Mouse (Mus musculus) urinary bladder, postnatal 10 days (tissue): ENCODE data around the gene Atp13a3.

Experiments
- DNase-seq: peaks from one replicate; pipeline ENCODE4 v3.0.0; 2022; ENCODE audit warnings: low spot score

Gene Atp13a3

DNA sequence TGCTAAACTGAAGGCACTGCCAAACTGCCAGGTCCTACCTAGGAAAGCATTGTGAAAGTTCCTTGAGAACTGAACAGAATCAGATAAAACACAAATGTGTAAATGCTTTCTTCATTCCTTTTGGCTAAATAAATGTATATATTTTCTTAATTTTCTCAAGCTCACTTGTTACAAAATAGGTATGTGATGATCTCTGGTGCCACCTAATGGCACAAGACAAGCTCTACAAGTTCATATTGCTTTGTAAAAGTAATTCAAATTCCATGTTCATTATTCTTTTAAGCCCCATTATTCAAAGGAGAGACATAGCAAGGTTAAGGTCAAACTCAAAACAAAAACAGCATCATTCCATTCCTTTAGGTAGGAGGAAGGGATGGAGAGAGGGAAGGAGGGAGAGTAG lies 91.5 kb downstream of the Atp13a3 start:
- DNase-seq, result no peak

DNA sequence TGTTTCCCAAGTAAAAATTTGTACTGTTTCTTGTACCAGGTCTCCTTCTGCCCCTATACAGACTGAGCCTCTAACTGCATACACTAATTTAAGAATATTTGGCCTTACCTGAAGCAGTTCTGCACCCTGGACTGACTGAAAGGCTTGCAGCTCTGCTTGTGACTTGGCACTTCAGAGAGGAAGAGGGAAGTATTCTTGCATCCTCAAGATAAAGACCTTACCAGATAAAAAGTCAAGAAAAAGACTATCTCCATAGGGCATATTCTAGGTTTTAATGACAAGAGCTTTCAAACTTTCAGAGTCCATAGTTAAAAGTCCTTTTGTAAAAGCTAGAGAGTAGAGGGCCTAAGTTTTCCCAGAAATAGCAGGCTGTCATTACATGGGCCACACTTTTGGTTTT lies 95.1 kb downstream of the Atp13a3 start, which contains the start of gene Gp5:
Gene Gp5 (minus strand): TSS at position 133 of the 400 bp plus-strand sequence.
- no peak for DNase-seq

DNA sequence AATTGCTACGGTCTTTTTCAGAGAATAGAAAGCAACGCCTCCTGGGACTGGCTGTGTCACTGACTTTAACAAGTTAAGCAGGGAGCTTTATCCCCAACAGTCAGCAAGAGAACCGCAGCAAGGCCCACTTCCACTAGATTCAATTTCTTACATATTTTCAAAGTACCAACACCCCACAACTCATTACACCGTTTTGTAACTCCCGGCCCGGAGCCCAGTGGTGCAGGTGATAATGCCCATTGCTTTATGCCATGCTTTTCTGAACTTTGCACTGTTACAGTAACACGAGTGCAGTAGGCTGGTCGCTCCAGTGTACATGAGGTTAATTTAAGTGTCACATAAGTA lies 95.6 kb downstream of the Atp13a3 start:
- no peak for DNase-seq

DNA sequence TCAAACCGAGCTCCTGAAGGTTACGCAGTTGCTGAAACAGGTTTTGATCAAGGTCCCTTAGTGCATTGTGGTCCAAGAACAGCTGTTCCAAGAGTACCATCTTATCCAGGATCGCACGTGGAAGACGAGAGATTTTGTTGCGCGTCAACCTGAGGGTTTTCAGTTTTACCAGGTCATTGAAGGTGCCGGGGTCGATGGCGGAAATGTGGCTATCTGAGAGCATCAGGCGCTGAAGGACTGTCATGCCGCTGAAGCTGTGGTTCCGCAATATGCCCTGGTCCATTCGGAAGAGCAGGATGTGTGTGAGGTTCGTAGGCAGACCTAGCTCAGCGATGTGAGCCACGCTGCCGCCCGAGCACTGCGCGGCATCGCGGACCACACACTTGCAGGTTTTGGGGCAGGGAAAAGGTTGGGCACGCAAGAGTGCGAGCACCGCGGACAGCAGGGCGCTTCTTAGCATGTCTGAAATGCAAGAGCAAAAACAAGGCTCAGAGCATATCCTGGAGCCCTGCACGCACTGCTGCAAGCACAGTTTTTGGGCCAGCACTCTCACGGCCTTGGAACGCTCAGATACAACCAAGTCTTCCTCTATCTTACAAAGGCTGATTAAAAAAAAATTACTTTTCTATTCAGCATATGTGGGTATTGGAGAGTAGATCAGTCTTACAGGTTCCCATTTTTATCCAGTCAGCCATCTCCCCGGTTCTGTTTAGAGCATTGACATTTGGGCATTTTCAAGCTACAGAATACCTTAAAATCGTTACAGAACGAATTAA lies 96.2 kb downstream of the Atp13a3 start:
- no peak for DNase-seq

DNA sequence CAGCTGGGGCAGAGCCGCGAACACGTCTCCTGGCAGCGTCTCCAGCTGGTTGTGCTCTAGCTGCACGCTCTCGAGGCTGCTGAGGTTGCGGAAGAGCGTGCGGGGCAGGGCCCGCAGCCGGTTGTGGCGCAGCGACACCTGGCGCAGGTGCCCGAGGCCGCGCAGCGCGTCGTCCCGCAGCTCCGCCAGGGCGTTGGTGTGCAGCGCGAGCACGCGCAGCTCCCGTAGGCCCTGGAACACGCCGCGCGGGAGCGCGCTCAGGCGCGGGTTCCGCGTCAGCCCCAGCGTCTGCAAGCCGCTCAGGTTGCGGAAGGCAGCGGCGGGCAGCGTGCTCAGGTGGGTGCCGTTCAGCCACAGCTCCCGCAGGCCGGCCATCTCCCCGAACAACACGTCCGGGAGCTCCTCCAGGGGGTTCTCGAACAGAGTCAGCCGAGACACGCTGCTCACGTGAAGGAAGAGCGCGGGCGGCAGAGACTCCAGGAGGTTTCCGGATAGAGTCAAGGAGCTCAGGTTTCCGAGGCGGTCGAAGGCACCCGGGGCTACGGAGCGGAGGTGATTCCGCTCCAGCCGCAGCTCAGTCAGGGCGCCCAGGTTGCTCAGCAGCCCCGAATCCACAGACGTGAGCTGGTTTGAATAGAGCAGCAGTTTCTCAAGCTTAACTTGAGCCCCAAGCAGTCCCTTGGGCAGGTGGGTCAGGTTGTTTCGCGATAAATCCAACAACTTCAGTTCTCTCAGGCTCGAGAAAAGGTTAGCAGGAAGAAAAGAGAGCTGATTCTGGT lies 97.0 kb downstream of the Atp13a3 start:
- DNase-seq, result no peak

DNA sequence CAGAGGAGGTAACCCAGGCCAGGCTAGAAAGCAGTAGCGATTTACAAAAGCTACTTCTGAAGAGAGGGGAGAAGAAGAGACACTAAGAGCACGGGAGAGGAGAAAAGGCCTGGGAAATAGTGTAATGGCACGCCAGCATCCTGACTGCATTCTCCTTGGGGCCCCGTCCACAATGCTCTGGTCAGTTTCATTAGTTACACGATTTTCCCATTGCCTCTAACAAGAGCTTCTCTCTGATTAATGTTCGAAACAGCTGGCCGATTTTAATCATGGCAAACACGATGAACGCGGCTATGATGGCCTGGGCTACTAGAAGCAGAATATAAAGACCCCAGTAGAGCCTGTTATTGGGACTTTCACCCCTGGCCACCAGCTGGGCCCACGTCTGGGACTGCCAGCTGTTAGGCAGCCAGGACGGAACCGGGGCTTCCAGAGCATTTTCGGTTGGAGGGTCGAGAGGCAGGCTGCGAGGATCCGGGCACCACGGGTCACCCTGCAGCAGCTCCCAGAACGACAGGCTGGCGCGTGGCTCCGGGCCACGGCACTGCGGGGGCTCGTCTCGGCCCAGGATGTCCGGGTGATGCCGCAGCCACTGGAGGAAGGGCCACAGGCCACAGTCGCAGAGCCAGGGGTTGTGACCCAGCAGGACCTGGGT lies 97.7 kb downstream of the Atp13a3 start:
- no peak for DNase-seq

DNA sequence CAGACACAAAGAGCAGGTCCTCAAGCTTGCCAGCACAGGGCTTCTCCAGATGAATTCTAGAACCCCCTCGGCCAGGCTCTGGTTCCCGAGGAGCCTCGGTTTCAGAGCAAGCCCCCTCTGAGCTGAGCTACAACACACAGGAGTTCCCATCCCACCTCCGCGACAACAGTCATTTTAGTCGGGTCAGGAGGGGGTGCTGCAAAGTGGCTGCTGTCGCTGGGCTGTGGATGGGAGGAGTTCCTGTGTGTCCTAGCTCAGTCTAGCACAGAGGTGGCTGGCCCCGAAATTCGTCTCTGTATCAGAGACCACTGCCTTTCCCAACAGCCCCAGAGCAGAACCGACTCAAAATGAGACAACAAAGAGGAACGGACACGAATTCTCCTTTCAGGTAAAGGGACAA lies 98.5 kb downstream of the Atp13a3 start:
- no peak for DNase-seq

DNA sequence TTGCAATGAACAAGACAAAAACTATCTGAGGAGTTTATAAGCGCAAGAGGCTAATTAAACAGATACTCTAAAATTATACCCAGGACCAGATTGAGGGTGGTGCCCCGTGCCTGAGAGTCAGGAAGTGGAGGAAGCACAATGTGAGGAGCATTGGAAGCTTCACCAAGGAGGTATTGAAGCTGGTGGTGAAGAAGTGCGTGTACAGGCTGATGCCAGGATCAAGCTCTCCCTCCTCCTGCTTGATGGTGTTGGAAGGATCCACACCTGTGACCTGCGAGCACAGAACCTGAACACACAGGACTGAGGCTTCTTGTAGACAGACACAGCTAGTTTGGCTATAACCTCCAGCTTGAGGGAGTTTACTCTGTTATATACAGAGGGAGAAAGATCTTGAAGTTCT lies 99.7 kb downstream of the Atp13a3 start:
- DNase-seq, result no peak

DNA sequence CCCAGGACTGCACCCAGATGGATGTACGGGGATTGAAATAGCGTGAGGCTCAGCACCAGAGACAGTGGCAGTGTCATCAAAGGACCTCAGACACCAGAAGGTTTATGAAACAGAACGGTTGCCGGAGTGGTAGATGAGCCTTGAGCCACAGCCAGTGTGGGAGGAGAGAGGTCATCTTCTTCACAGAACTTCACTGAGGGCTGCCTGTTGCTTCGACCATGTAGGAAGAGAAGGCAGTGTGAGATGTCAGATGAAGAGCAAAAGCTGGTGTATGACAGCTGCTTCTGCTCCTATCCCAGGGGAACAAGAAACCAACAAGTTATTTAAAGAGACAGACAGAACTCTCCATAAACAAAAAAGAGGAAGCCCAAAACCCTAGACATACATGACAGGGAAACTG lies 101.5 kb downstream of the Atp13a3 start:
- DNase-seq, result no peak

DNA sequence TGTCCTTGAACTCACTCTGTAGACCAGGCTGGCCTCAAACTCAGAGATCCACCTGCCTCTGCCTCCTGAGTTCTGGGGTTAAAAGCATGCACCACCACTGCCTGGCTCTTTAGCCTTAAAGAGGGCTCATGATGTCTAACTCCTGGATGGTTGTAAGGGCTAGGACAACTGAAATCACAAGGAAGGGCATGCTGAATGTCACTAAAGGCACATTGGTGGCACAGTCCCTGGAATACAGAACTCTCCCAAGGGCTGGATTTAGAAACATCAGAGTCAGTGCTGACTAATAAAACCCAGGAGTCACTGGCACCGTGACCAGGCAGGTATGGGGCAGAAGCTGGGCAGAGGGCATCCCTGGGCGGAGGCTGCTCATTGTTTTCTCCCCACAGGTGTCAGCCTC lies 102.4 kb downstream of the Atp13a3 start:
- DNase-seq, result no peak

DNA sequence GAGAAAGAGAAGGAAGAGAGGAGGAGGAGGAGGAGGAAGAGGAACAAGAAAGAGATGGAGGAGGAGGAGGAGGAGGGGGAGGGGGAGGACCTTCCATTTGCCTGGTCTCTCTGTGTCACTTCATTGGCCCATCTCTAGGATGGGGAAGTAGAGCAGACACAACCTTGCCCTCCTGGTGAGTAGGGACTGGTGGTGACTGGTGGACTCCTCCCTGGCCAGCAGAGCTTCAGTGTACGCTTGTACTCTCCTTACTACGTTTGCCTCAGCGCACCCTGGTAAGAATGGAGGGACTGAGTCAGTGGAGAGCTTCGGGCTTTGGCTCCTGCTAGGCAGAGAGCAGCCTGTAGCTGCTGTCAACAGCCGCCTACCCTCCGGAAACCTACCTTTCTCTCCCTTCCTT lies 103.1 kb downstream of the Atp13a3 start:
- DNase-seq, result no peak

DNA sequence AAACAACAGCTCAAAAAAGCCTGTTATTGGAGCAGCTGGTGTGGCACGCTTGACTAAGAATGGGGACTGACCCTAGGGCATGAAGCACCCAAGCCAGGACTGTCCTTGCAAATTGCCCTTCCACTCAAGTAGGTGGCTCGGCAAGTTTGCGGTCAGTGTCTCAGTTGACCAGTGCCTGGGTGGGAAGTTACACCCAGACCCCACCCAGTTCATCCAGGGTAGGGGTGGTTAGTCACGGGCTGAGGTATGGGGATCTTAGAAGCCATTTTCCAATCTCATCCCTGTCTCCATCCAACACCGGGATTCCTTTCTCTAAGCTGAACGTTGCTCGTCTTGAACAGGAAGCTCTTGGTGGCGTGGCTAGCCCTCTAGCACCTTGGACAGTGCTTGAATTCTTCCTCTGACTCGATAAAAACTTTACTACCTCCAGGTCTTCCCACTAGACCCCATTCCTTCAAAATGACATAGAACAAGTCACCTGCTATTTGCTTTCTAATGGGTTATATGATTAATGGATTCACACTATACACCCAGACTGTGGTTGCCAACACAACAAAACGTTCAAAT lies 106.0 kb downstream of the Atp13a3 start:
- no peak for DNase-seq

DNA sequence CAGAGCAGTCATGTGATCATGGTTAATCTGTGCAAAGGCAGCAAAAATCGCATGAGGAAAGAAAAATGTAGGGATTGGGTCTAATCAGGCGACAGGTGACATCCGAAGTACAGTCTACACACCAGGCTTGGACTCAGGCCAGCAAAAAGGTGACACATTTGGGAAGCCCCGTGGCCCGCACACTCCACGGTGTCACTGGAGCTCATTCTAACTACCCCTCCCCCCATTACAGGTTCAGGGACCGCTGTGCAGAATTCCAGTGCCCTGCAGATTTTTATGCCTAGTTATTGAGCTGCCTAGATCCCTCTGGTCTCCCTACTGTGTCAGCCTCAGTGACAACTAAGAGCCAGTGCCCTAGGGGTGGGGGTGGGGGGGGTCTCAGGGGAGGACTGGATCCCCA lies 108.3 kb downstream of the Atp13a3 start:
- no peak for DNase-seq

DNA sequence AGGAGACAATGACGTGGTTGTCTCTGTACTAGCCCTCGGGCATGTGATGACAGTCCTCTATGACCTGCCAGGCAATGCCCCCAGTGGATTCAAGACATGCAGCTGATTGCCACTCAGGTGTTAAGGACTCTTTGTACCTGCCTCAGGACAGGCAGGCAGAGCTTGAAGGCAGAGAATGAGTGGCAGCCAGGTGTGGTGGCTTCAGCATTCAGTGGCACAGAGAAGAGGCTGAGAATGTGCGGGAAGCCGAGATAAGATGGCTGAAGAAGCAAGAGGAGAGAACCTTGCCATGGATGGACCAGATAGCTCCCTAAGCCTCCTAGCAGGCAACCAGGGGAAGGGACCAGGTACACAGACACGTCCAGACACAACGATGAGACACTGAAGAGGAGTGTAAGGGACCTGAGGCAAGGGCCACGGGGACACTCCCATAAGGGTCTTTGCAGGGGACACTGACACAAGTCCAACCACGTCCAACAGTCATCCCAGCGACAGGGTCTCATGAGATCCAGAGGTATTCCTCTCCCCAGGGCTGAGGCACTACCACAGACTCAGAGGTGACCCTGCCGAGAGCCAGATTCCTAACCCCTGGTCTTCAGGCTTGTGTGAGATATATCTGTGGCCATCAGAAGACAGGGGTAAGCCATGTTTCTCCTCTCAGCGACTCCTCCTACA lies 109.0 kb downstream of the Atp13a3 start:
- no peak for DNase-seq

DNA sequence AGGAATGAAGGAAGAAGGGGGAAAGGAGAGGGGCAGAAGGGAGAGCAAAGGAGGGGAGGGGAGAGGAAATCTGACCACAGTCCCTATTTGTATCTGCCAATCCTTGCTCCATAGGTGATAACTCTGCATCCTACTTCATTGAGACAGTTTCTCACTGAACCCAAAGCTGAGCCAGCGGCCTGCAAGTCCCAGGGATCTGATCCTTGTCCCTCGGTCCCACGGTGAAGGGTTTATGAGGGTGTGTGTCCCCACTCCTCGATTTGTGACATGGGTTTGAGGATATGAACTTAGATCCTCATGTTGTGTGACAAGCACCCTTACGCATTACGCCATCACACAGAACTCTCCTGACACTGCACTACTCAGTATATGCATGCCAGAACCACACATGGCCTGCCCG lies 110.7 kb downstream of the Atp13a3 start:
- DNase-seq, result no peak

DNA sequence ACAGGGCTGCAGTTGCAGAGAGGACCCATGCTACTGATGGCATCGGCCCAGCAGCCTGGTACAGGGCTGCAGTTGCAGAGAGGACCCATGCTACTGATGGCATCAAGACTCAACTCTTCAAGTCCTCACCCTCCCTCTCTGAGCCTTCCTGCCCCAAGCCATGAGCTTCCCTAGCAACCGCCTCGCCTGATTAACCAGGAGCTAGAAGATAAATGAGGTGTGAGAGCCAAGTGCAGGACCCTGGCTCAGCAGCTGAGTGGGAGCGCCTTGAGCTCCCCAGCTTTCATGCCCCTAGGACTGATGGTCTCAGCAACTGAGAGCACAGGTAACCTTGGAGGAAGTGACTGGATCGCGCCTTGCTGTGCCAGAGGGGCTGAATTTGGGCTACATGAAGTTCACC lies 115.3 kb downstream of the Atp13a3 start:
- DNase-seq, result no peak

DNA sequence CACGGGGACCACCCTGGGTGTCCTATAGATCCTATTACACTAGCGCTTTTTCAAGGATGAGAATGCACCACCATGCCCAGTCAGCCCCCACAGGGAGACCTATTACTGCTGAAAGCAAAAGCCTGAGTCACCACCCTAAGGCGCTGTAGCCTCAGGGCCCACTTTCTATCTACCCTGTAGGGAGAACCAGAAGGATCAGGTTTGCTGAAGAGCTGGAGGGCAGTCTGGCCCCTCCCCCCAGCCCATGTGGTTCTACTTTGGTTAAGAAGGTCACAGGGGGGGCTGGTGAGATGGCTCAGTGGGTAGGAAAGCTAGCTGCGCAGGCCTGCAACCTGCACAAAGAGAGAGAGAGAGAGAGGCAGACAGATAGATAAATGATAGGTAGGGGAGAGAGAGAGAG lies 120.1 kb downstream of the Atp13a3 start:
- no peak for DNase-seq

DNA sequence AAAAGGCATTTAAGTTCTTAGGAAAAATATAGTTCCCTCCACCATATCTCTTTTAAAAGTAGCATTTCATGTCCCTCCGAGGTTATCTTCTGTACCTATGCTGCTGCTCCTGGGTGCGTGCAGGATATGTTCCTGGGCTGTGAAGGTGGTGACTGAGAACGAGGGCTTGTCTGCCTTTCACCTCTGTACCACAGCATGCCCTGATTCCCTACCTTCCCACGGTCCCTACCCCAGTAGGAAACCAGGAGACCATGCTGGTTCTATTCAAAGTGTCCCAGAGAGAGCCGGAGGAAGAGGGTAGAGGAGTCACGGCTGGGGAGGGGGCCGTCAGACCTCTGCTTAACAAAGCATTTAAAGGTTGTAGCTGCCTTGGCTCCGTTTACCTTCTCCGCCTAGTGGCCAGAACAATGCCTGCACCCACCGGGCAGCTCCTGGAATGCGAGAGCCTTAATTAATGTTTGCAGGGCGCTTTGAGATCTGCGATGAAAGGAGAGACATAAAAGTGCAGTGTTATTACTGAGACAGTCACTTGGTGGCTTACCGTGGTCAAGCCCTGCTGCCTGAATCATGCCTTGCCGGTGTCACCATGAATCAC lies 121.9 kb downstream of the Atp13a3 start:
- DNase-seq, result no peak

DNA sequence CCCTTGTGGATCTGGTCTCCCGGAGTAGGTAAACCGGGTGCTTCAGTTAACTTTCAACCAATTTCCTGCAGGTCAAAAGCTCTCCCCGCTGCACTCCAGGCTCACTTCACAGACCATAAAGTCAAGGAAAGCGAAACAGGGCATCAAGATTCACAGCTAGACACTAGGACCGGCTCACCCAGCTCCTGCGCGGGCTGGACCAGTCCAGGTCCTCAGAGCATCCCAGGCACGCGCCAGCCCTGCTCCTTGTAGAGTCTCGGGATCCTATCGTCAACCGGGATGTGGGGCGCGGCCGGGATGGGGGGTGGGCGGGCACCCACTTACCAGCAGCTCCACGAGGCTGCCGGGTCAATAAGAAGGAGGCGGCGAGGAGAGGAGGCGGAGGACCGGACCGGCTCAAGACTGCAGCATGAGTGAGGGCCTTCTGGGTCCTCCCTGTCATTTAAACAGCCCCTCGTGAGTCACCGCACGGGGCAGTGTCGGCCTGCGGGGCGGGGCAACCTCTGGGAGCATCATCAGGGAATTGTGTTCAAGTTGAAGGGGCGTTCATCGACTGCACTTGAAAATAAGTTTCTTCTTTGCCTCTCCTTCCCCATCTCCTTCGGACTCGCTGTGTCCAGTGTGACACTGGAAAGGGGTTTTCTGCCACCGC lies 122.8 kb downstream of the Atp13a3 start, which contains the start of gene Lrrc15:
Gene Lrrc15 (minus strand): TSS at position 413 of the 652 bp plus-strand sequence.
- no peak for DNase-seq

DNA sequence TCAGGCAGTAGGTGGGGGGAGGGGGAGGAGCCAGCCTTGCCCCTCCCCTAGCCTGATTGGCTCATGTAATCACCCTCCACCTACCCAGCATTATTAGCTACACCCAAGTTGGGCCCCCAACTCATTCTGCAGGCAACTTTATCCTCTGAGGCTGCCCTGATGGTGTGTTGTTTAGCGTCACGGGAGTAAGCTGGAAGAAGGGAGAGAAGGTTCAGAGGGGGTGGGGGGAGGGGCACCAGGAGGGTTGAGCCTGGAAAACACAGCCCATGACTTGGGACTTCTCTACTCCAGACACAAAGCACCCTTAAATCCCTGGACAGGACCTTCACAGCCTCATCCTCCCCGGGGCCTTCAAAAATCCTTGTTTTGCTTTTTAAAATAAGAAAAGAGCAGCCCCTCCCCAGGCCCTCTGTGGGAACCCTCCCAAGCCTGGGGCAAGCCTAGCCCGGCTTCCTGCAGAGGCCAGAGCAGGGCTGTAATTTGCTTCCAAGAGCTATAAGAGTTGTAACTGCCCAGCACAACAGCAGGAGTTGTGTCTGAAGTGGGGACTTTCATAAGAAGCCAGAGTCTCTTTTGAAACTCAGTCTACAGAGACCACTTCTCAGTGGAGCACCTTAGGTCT lies 125.0 kb downstream of the Atp13a3 start:
- DNase-seq, result no peak

DNA sequence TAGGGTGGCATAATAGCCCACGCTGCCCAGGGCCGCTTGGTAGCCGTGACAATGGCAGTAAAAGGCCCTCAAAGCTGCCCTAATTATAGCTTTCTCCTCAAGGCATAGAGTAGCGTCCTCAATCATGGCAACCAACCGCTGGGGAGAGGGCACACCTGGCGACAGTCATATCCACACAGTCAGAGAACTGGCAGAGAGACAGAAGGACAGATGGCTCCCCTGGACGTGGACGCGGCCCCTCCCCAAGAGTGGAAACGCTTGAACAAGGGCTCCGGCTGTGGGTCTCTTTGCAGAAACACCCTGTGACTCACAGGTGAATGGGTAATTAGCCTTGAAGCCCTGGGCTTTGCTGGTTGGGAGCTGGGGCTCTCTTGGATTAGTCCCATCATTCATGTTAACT lies 127.4 kb downstream of the Atp13a3 start:
- DNase-seq, result no peak
